ENCODE assay signal across 8 mouse cellular contexts in the genomic region with DNA sequence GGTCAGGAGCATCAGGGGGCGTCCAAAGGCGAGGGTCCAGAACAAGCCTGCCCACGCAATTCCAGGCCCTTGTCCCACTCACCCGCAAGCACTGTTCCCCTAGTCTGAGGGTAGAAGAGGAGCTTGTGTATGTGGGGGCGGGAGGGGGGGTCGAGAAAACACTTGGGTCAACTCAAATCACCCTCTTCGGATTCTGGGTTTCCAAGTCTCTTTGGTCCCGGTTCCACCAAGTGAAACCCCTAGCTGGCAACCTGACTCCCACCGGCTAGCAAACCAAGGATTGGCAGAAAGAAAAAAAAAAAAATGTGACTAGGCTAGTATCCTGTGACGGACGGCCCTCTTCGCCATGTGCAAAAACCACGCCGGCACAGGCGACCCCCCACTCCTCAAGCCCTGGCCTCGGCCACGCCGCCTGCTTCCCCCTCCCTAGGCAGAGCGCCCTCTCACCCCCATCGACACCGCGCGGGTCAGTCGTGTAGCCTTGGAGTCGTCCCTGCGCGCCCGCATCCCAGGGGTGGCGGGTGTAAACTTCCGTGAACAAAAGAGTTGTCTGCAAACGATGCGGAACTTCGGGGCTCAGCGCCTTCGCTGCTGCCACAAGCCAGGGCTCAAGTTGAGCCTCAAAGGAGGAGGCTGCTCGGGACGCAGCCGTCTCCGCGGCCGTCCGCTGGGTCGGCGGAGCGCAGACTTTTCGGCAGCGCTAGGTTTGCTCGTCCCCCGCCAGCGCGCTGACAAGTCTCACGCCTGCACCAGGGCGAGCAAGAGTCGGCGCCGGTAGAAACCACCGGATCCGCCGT. TPM values are rescaled to one million over a fixed set of nuclear protein-coding genes. Genes with fewer than 3 reads are reported as not detected.
DNase-seq lines count a peak whose midpoint lies in the region; ATAC-seq and TF ChIP-seq lines count a peak whose summit lies in the region.

No protein-coding gene starts in this region.

- H3K36me3 ChIP-seq in forebrain, postnatal 0 days (ENCODE audit: insufficient read depth) = no peaks in the 10 kb centered on the region
- H3K36me3 ChIP-seq in hindbrain, embryonic 16.5 days (ENCODE audit: control insufficient read depth, insufficient read depth, low read length) = no peaks in the 10 kb centered on the region
- no peaks in the 10 kb centered on the region for H3K36me3 ChIP-seq in liver, embryonic 12.5 days
- H3K36me3 ChIP-seq in midbrain, postnatal 0 days (ENCODE audit: insufficient read depth, low read length) = no peaks in the 10 kb centered on the region

- peak overlapping the region; percentile 69 for H3K4me3 ChIP-seq in forebrain, postnatal 0 days (ENCODE audit: low read depth, low read length)
- H3K4me3 ChIP-seq in hindbrain, embryonic 16.5 days (ENCODE audit: low read length) = peak overlapping the region; percentile 83
- peak overlapping the region; percentile 70 for H3K4me3 ChIP-seq in liver, embryonic 12.5 days
- H3K4me3 ChIP-seq in midbrain, postnatal 0 days (ENCODE audit: low read depth, low read length) = peak overlapping the region; percentile 71

- H3K9me3 ChIP-seq in forebrain, postnatal 0 days (ENCODE audit: low read length) = no peaks in the 10 kb centered on the region
- no peaks in the 10 kb centered on the region for H3K9me3 ChIP-seq in hindbrain, embryonic 16.5 days (ENCODE audit: control insufficient read depth, low read length)
- no peaks in the 10 kb centered on the region for H3K9me3 ChIP-seq in liver, embryonic 12.5 days (replicated peaks)
- H3K9me3 ChIP-seq in midbrain, postnatal 0 days (ENCODE audit: low read length) = no peaks in the 10 kb centered on the region

- peak overlapping the region; percentile 80 for H3K27ac ChIP-seq in forebrain, postnatal 0 days (ENCODE audit: low read depth, low read length)
- H3K27ac ChIP-seq in hindbrain, embryonic 16.5 days (ENCODE audit: low read depth, low read length) = peak overlapping the region; percentile 88
- H3K27ac ChIP-seq in liver, embryonic 12.5 days = peak overlapping the region; percentile 83
- H3K27ac ChIP-seq in midbrain, postnatal 0 days (ENCODE audit: low read depth, low read length) = peak overlapping the region; percentile 68

- under 1% methylated on average over 58 of the region's 59 CpGs for WGBS in forebrain, postnatal 0 days
- WGBS in hindbrain, embryonic 16.5 days = under 1% methylated on average over 59 of the region's 59 CpGs
- WGBS in liver, embryonic 12.5 days (ENCODE audit: insufficient replicate concordance) = under 1% methylated on average over 59 of the region's 59 CpGs
- 0% methylated on average over 58 of the region's 59 CpGs for WGBS in midbrain, postnatal 0 days

- peaks cover 10% of the 10 kb centered on the region; the same call in 1 of the 2 replicates for H3K4me1 ChIP-seq in forebrain, postnatal 0 days (ENCODE audit: insufficient read depth)
- H3K4me1 ChIP-seq in hindbrain, embryonic 16.5 days (ENCODE audit: control insufficient read depth, insufficient read depth, low read depth, low read length) = peaks cover 43% of the 10 kb centered on the region
- H3K4me1 ChIP-seq in liver, embryonic 12.5 days = peaks cover 63% of the 10 kb centered on the region
- peaks cover 14% of the 10 kb centered on the region for H3K4me1 ChIP-seq in midbrain, postnatal 0 days (ENCODE audit: insufficient read depth, low read length)

- ATAC-seq in forebrain, postnatal 0 days = peak; percentile 5
- ATAC-seq in hindbrain, embryonic 16.5 days = peak; percentile 9
- ATAC-seq in liver, embryonic 12.5 days = peak; percentile 38
- peak; percentile 33; the same call in 1 of the 2 replicates for ATAC-seq in midbrain, postnatal 0 days (ENCODE audit: low FRiP score)

- H3K27me3 ChIP-seq in forebrain, postnatal 0 days (ENCODE audit: insufficient read depth, low read length) = no peaks in the 10 kb centered on the region
- no peaks in the 10 kb centered on the region for H3K27me3 ChIP-seq in hindbrain, embryonic 16.5 days (replicated peaks; ENCODE audit: control insufficient read depth, insufficient read depth, low read length)
- H3K27me3 ChIP-seq in liver, embryonic 12.5 days (replicated peaks) = peaks cover 10% of the 10 kb centered on the region
- no peaks in the 10 kb centered on the region for H3K27me3 ChIP-seq in midbrain, postnatal 0 days (ENCODE audit: insufficient read depth, low read length)

- no peak for TF ChIP-seq CTCF in forebrain, postnatal 0 days (IDR thresholded peaks at IDR 0.05; ENCODE audit: low read depth)
- TF ChIP-seq CTCF in midbrain, postnatal 0 days (IDR thresholded peaks at IDR 0.05) = no peak

- DNase-seq in right cerebral cortex, postnatal 10 days (ENCODE audit: low spot score in 2 of 2) = peak; percentile 55 to 56
- no peak for DNase-seq in right cerebral cortex, postnatal 4 days
- peak; percentile 64 for DNase-seq in cerebellum, adult 8-10 months
- peak; percentile 63 for DNase-seq in forebrain, postnatal 0 days
- DNase-seq in midbrain, postnatal 0 days (ENCODE audit: low spot score) = peak; percentile 40
- DNase-seq in testis, postnatal 10 days (ENCODE audit: low spot score) = peak; percentile 73

- H3K9ac ChIP-seq in forebrain, postnatal 0 days = peak overlapping the region; percentile 59
- H3K9ac ChIP-seq in hindbrain, embryonic 16.5 days (ENCODE audit: low read depth, low read length) = peak overlapping the region; percentile 79
- H3K9ac ChIP-seq in liver, embryonic 12.5 days = peak overlapping the region; percentile 79
- H3K9ac ChIP-seq in midbrain, postnatal 0 days (replicated peaks; ENCODE audit: low read length, poor library complexity, severe bottlenecking) = peak overlapping the region; percentile 63

- H3K4me2 ChIP-seq in forebrain, postnatal 0 days (ENCODE audit: low read depth) = peak overlapping the region; percentile 90
- H3K4me2 ChIP-seq in hindbrain, embryonic 16.5 days (ENCODE audit: low read length) = peak overlapping the region; percentile 93
- H3K4me2 ChIP-seq in liver, embryonic 12.5 days = peak overlapping the region; percentile 98
- H3K4me2 ChIP-seq in midbrain, postnatal 0 days (ENCODE audit: low read depth, low read length, poor library complexity, severe bottlenecking) = peak overlapping the region; percentile 95

RNA-seq across cellular contexts. Expression of a gene that starts 0.9 kb away (rescaled TPM):
- 5.6 and 15.4 TPM in 2 replicates for total RNA-seq in forebrain, postnatal 0 days (2014; rRNA removed)
- polyA plus RNA-seq in forebrain, postnatal 0 days (2015; fragmentation: Nextera tagmentation; extraction: Ambion mirVana) = 5.6 and 5.8 TPM in 2 replicates
- 14.7 and 16.3 TPM in 2 replicates for polyA plus RNA-seq in hindbrain, embryonic 16.5 days (2015; fragmentation: Nextera tagmentation; extraction: Ambion mirVana)
- 27.2 and 28.8 TPM in 2 replicates for polyA plus RNA-seq in liver, embryonic 12.5 days (2016; fragmentation: Nextera tagmentation; extraction: Ambion mirVana)
- total RNA-seq in midbrain, postnatal 0 days (2014; rRNA removed) = 8.0 and 17.3 TPM in 2 replicates
- polyA plus RNA-seq in midbrain, postnatal 0 days (2015; fragmentation: Nextera tagmentation; extraction: Ambion mirVana) = 7.3 and 9.4 TPM in 2 replicates

RNA-seq across cellular contexts. Expression of a gene that starts 39.7 kb away (rescaled TPM):
- total RNA-seq in forebrain, postnatal 0 days (2014; rRNA removed) = 86.1 and 101 TPM in 2 replicates
- polyA plus RNA-seq in forebrain, postnatal 0 days (2015; fragmentation: Nextera tagmentation; extraction: Ambion mirVana) = 77.3 and 85.9 TPM in 2 replicates
- 79.0 and 87.6 TPM in 2 replicates for polyA plus RNA-seq in hindbrain, embryonic 16.5 days (2015; fragmentation: Nextera tagmentation; extraction: Ambion mirVana)
- polyA plus RNA-seq in liver, embryonic 12.5 days (2016; fragmentation: Nextera tagmentation; extraction: Ambion mirVana) = 29.6 and 31.4 TPM in 2 replicates
- total RNA-seq in midbrain, postnatal 0 days (2014; rRNA removed) = 52.1 and 62.1 TPM in 2 replicates
- 80.1 and 84.2 TPM in 2 replicates for polyA plus RNA-seq in midbrain, postnatal 0 days (2015; fragmentation: Nextera tagmentation; extraction: Ambion mirVana)

RNA-seq across cellular contexts. Expression of a gene that starts 46.2 kb away (rescaled TPM):
- 36.8 and 38.2 TPM in 2 replicates for total RNA-seq in forebrain, postnatal 0 days (2014; rRNA removed)
- 21.1 and 32.9 TPM in 2 replicates for polyA plus RNA-seq in forebrain, postnatal 0 days (2015; fragmentation: Nextera tagmentation; extraction: Ambion mirVana)
- polyA plus RNA-seq in hindbrain, embryonic 16.5 days (2015; fragmentation: Nextera tagmentation; extraction: Ambion mirVana) = 34.0 and 35.7 TPM in 2 replicates
- polyA plus RNA-seq in liver, embryonic 12.5 days (2016; fragmentation: Nextera tagmentation; extraction: Ambion mirVana) = 17.7 and 18.1 TPM in 2 replicates
- 26.7 and 28.8 TPM in 2 replicates for total RNA-seq in midbrain, postnatal 0 days (2014; rRNA removed)
- polyA plus RNA-seq in midbrain, postnatal 0 days (2015; fragmentation: Nextera tagmentation; extraction: Ambion mirVana) = 31.1 and 32.3 TPM in 2 replicates
